Mouse (Mus musculus) embryonic fibroblast, embryonic 13.5 days (primary cell): ENCODE data around the gene Ctbp2.

Source experiments
- CTCF ChIP-seq: IDR thresholded peaks from 2 replicates; pipeline ENCODE4 v1.5.1; 2011; ENCODE audit warnings: mild to moderate bottlenecking, control low read depth, low read length, moderate library complexity, borderline replicate concordance; ENCODE audit not compliant: insufficient read depth
- POLR2A ChIP-seq: IDR thresholded peaks from 2 replicates; pipeline ENCODE4 v1.6.1; 2011; ENCODE audit warnings: low read depth, mild to moderate bottlenecking, control low read depth, low read length, moderate library complexity

GRCm38 (mm10) chr7:133164770-133165169, 40.6 kb upstream of the Ctbp2 start:
- TF ChIP-seq POLR2A (no peak), CTCF (no peak)
